Mouse (Mus musculus): ENCODE measurements around the gene Gm10096. TPM values are rescaled to one million over a fixed set of nuclear protein-coding genes. Genes with fewer than 3 reads are reported as not detected.

Gene Gm10096
- polyA plus RNA-seq (2017; shearing (Covaris generic)) = not detected

GRCm38 (mm10) chrX:28954602-28955001 is at the start of gene Gm10096:
Gene Gm10096, minus strand, starts transcription at chrX:28954702.

